Mouse (Mus musculus) kidney, embryonic 16.5 days (tissue): ENCODE data around the gene Olfr159. TPM values are rescaled to one million over a fixed set of nuclear protein-coding genes. Genes with fewer than 3 reads are reported as not detected.

Source experiments
- ATAC-seq: fragments of 200-750 bp; cut with Nextera tagmentation; 2 replicates; pipeline ENCODE4 v1.8.0; 2017; ENCODE audit warnings: moderate TSS enrichment; ENCODE audit not compliant: low FRiP score, low TSS enrichment
- H3K27ac ChIP-seq: fragments of 300-500 bp; sonication (generic); 2 replicates; pipeline ENCODE4 v1.5.1; 2014; ENCODE audit warnings: low read length
- H3K27me3 ChIP-seq: fragments of 300-500 bp; sonication (generic); 2 replicates; pipeline ENCODE4 v1.6.1; 2014; ENCODE audit warnings: low read length, control low read depth, mixed read lengths; ENCODE audit not compliant: insufficient read depth
- H3K36me3 ChIP-seq: fragments of 300-500 bp; sonication (generic); 2 replicates; pipeline ENCODE4 v1.6.1; 2014; ENCODE audit warnings: low read length, control low read depth, mixed read lengths; ENCODE audit not compliant: insufficient read depth
- H3K4me1 ChIP-seq: fragments of 300-500 bp; sonication (generic); 2 replicates; pipeline ENCODE4 v1.6.1; 2014; ENCODE audit warnings: low read length, control low read depth, mixed read lengths; ENCODE audit not compliant: insufficient read depth
- H3K4me2 ChIP-seq: fragments of 300-500 bp; sonication (generic); replicated peaks from 2 replicates; pipeline ENCODE4 v1.6.1; 2014; ENCODE audit warnings: low read depth, low read length
- H3K4me3 ChIP-seq: fragments of 300-500 bp; sonication (generic); 2 replicates; pipeline ENCODE4 v1.5.1; 2014; ENCODE audit warnings: mild to moderate bottlenecking, low read length
- H3K9ac ChIP-seq: fragments of 300-500 bp; sonication (generic); replicated peaks from 2 replicates; pipeline ENCODE4 v1.6.1; 2014; ENCODE audit warnings: low read length
- H3K9me3 ChIP-seq: fragments of 300-500 bp; sonication (generic); 2 replicates; pipeline ENCODE4 v1.6.1; 2016; ENCODE audit warnings: low read length, control low read depth
- WGBS: fragments of 180-500 bp; shearing (Covaris S2); extraction: QIAGEN DNeasy Blood & Tissue Kit; methylation state at CpG from one replicate; pipeline ENCODE4 v1.1.7; 2014; 5-methylcytosine and 5-hydroxymethylcytosine counted together
- polyA plus RNA-seq: library from polyadenylated mRNA; unstranded; fragments of >200 nt; fragmentation: Nextera tagmentation; extraction: Ambion mirVana; gene quantifications from 2 replicates; pipeline ENCODE4 v1.2.1, GENCODE M21; 2015

The Olfr159 gene
- polyA plus RNA-seq, 1 experiment from 2014 or later: not detected

- WGBS: 33% methylated on average over 1 of the region's 1 CpGs
- no peak overlapping the region for H3K9ac ChIP-seq
- no peak for ATAC-seq
Observed at GRCm38 (mm10) chr4:43732171-43732570, 38.6 kb downstream of the Olfr159 start.

DNA sequence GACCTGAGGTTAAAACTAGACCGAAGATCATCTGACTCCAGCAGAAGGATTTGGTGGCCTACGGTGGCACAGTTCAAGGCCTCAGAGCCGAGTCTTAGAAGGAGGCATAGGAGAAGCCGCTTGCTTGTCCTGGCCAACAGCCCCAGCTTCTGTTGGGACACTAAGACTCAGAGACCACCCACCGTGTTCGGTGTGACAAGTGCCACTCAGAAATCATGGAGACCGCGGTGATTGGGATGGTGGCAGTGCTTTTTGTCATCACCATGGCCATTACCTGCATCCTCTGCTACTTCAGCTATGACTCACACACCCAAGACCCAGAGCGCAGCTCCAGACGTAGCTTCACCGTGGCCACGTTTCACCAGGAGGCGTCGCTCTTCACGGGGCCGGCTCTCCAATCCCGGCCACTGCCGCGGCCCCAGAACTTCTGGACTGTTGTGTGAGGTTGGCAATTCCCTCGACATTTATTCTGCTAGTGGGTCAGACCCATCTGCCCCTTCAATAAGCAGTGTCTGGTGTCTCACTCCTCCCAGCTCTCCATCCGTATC lies 40.0 kb downstream of the Olfr159 start:
- ATAC-seq: no peak

More at GRCm38 (mm10) chr4:43732171-43732570, 38.6 kb downstream of the Olfr159 start:
- no peak overlapping the region for H3K4me3 ChIP-seq
- H3K4me1 ChIP-seq: peaks cover 31% of the 10 kb centered on the region
- no peaks in the 10 kb centered on the region for H3K36me3 ChIP-seq
- no peak overlapping the region for H3K4me2 ChIP-seq
- no peak overlapping the region for H3K27ac ChIP-seq
- no peaks in the 10 kb centered on the region for H3K9me3 ChIP-seq
- H3K27me3 ChIP-seq: no peaks in the 10 kb centered on the region

GRCm38 (mm10) chr4:43729794-43730550 lies 40.8 kb downstream of the Olfr159 start, which contains the start of gene Spaar:
Gene Spaar, plus strand, starts transcription at chr4:43730034.
- H3K4me2 ChIP-seq: no peak within 1 kb of the TSS
- H3K36me3 ChIP-seq: no peaks in the 10 kb centered on the region
- no peak for ATAC-seq
- 52% methylated on average over 14 of the region's 14 CpGs for WGBS
- no peaks in the 10 kb centered on the region for H3K9me3 ChIP-seq
- peak within 1 kb of the TSS; percentile 84 for H3K27ac ChIP-seq
- no peak within 1 kb of the TSS for H3K4me3 ChIP-seq
- peaks cover 31% of the 10 kb centered on the region for H3K4me1 ChIP-seq
- peak within 1 kb of the TSS; percentile 7; the same call in 1 of the 2 replicates for H3K9ac ChIP-seq
- H3K27me3 ChIP-seq: no peaks in the 10 kb centered on the region

More for the DNA sequence above, 40.0 kb downstream of the Olfr159 start:
- H3K27me3 ChIP-seq: no peaks in the 10 kb centered on the region
- H3K4me1 ChIP-seq: peaks cover 31% of the 10 kb centered on the region
- H3K36me3 ChIP-seq: no peaks in the 10 kb centered on the region
- no peak overlapping the region for H3K4me3 ChIP-seq
- no peaks in the 10 kb centered on the region for H3K9me3 ChIP-seq
- H3K27ac ChIP-seq: no peak overlapping the region
- no peak overlapping the region for H3K4me2 ChIP-seq
- H3K9ac ChIP-seq: no peak overlapping the region
- 79% methylated on average over 21 of the region's 21 CpGs for WGBS

DNA sequence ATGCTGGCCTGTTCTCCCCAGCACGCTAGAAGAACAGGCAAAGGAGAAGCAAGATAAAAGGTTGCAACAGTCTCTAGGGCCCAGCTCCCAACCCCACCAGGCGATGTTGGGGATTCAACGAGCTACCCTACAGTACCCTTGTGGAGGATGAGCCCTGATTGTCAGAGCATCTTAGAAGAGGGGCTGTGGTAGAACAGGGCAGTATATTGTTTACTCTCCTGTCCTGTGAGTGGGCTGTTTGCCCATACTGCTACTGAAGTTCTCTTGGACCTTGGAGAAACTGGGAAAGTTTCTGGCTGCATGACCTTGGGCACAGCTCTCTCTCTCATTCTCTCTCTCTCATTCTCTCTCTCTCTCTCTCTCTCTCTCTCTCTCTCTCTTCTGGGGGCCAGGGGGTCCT lies 41.7 kb downstream of the Olfr159 start:
- Histone ChIP-seq H3K4me1 (peaks cover 31% of the 10 kb centered on the region), H3K27me3 (no peaks in the 10 kb centered on the region), H3K4me3 (no peak overlapping the region), H3K4me2 (no peak overlapping the region), H3K9me3 (no peaks in the 10 kb centered on the region), H3K36me3 (no peaks in the 10 kb centered on the region), H3K27ac (peak overlapping the region; percentile 84), H3K9ac (peak overlapping the region; percentile 7; the same call in 1 of the 2 replicates)
- WGBS: 50% methylated on average over 3 of the region's 3 CpGs
- ATAC-seq: no peak

DNA sequence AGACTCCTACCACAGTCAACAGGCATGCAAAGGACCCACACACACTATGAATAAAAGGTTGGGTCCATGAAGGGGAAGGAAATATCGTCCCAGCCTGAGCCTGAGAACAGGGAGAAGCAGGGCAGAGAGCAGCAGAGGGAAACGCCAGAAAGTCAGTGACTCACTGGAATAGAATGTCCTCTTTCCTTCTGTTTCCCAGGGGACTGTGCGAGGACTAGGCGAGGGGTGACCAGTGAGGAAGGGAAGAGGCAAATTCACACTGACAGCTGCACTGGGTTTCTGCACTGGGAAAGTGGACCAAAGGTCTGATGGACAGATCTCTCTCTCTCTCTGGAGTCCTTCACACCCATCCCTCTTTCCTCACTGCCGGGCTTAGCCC lies 42.2 kb downstream of the Olfr159 start:
- H3K9me3 ChIP-seq: no peaks in the 10 kb centered on the region
- 33% methylated on average over 5 of the region's 5 CpGs for WGBS
- peak overlapping the region; percentile 84 for H3K27ac ChIP-seq
- H3K36me3 ChIP-seq: no peaks in the 10 kb centered on the region
- H3K4me3 ChIP-seq: no peak overlapping the region
- no peak overlapping the region for H3K4me2 ChIP-seq
- peak; percentile 57 for ATAC-seq
- H3K27me3 ChIP-seq: no peaks in the 10 kb centered on the region
- peaks cover 31% of the 10 kb centered on the region for H3K4me1 ChIP-seq
- H3K9ac ChIP-seq: no peak overlapping the region; the same call in 1 of the 2 replicates

GRCm38 (mm10) chr4:43727718-43728575 lies 42.9 kb downstream of the Olfr159 start:
- no peak overlapping the region for H3K4me2 ChIP-seq
- H3K9ac ChIP-seq: no peak overlapping the region; the same call in 1 of the 2 replicates
- ATAC-seq: no peak
- H3K36me3 ChIP-seq: no peaks in the 10 kb centered on the region
- no peaks in the 10 kb centered on the region for H3K27me3 ChIP-seq
- peak overlapping the region; percentile 84 for H3K27ac ChIP-seq
- no peaks in the 10 kb centered on the region for H3K9me3 ChIP-seq
- WGBS: 77% methylated on average over 7 of the region's 7 CpGs
- no peak overlapping the region for H3K4me3 ChIP-seq
- peaks cover 31% of the 10 kb centered on the region for H3K4me1 ChIP-seq

DNA sequence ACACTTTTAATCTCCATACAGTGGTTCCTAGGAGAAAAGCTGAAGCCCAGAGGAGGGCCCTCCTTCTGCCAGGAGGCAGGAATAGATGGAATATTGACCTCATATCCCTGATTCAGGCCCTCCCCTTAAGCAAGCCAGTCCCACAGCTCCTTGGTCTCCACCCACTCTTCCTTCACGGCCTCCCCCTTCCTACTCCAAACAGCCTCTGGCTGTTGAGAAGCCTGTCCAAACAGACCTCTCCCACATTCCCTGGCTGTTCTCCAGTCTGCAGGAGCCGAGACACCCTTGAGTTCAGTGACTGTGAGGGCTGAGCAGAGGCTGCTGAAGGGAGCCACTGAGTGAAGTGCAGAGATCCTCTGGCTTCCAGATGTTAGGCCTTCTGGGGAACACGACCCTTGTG lies 43.8 kb downstream of the Olfr159 start, which contains the start of gene Hrct1:
Gene Hrct1, plus strand, starts transcription at position 194 of the 400 bp plus-strand sequence.
- ATAC-seq: peak; percentile 78
- 30% methylated on average over 3 of the region's 3 CpGs for WGBS
- peaks cover 31% of the 10 kb centered on the region for H3K4me1 ChIP-seq
- no peak within 1 kb of the TSS; the same call in 1 of the 2 replicates for H3K9ac ChIP-seq
- H3K9me3 ChIP-seq: no peaks in the 10 kb centered on the region
- peak within 1 kb of the TSS; percentile 84 for H3K27ac ChIP-seq
- no peaks in the 10 kb centered on the region for H3K27me3 ChIP-seq
- H3K36me3 ChIP-seq: no peaks in the 10 kb centered on the region
- H3K4me2 ChIP-seq: no peak within 1 kb of the TSS
- no peak within 1 kb of the TSS for H3K4me3 ChIP-seq

DNA sequence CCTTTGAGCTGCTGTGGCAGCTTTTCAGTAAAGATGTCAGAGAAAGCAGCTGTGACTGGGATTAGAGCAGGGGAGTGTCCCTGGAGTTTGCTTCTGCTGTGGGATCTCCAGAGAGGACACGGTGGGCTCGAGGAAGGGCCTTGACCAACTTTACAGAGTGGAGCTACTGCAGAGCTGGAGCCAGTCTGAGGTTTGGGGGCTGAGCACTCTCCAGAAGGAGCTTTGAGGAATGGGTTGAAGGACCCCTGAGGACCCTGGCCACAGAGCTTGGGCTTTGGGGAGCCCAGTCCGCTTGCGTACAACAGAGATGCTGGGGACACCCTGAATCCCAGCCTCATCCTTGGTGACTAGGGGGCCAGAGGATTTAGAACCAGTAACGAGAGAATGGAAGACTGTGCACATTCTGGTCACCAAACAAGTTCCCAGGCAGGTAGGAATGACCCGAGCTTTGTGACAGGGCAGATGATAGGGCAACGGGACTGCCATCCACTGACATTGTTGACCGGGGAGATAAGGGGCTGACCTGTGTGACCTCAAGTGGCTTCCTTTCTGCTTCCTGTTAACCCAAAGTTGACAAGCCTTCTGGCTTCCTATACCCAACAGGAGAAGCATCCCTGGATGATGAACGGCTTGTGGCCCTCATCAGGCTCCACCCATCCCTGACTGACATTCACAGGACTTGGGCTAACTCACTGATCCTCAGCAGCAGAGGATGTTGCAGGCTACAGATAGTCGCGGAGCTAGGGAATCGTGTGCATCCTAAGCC lies 44.4 kb downstream of the Olfr159 start:
- Histone ChIP-seq H3K9ac (no peak overlapping the region), H3K36me3 (no peaks in the 10 kb centered on the region), H3K4me1 (peaks cover 31% of the 10 kb centered on the region), H3K27ac (no peak overlapping the region), H3K4me3 (no peak overlapping the region), H3K4me2 (no peak overlapping the region), H3K9me3 (no peaks in the 10 kb centered on the region), H3K27me3 (no peaks in the 10 kb centered on the region)
- 67% methylated on average over 12 of the region's 12 CpGs for WGBS
- peak; percentile 16; the same call in 1 of the 2 replicates for ATAC-seq

GRCm38 (mm10) chr4:43724764-43725163 lies 46.0 kb downstream of the Olfr159 start:
- 35% methylated on average over 1 of the region's 1 CpGs for WGBS
- ATAC-seq: no peak
- Histone ChIP-seq H3K27ac (no peak overlapping the region), H3K9me3 (no peaks in the 10 kb centered on the region), H3K36me3 (no peaks in the 10 kb centered on the region), H3K4me2 (no peak overlapping the region), H3K9ac (no peak overlapping the region), H3K4me1 (peaks cover 22% of the 10 kb centered on the region), H3K4me3 (no peak overlapping the region), H3K27me3 (no peaks in the 10 kb centered on the region)
